Mouse (Mus musculus): ENCODE data around the gene Git2. TPM values are rescaled to one million over a fixed set of nuclear protein-coding genes. Genes with fewer than 3 reads are reported as not detected.

The Git2 gene
- polyA plus RNA-seq, 1 experiment from 2014 or later = 75.1 TPM

GRCm38 (mm10) chr5:114764812-114765735 is 10.2 kb downstream of the Git2 start:
- peak; percentile 35 for DNase-seq (ENCODE audit: low spot score)

- DNase-seq (ENCODE audit: low spot score) = no peak
Measured at GRCm38 (mm10) chr5:114761980-114762379, 13.3 kb downstream of the Git2 start.

- DNase-seq (ENCODE audit: low spot score) = no peak
Measured at GRCm38 (mm10) chr5:114759536-114760090, 15.7 kb downstream of the Git2 start.

GRCm38 (mm10) chr5:114753384-114753783 is 21.9 kb downstream of the Git2 start:
- DNase-seq (ENCODE audit: low spot score) = no peak

GRCm38 (mm10) chr5:114752397-114752796 is 22.9 kb downstream of the Git2 start:
- no peak for DNase-seq (ENCODE audit: low spot score)

- DNase-seq (ENCODE audit: low spot score) = no peak
Measured at GRCm38 (mm10) chr5:114750325-114750724, 25.0 kb downstream of the Git2 start.

GRCm38 (mm10) chr5:114747521-114747920 is 27.8 kb downstream of the Git2 start:
- DNase-seq (ENCODE audit: low spot score) = no peak

GRCm38 (mm10) chr5:114746886-114747285 is 28.4 kb downstream of the Git2 start:
- no peak for DNase-seq (ENCODE audit: low spot score)

GRCm38 (mm10) chr5:114745581-114745980 is 29.7 kb downstream of the Git2 start:
- no peak for DNase-seq (ENCODE audit: low spot score)

- DNase-seq (ENCODE audit: low spot score) = no peak
Measured at GRCm38 (mm10) chr5:114743697-114744090, 31.6 kb downstream of the Git2 start.

GRCm38 (mm10) chr5:114742998-114743696 is 32.2 kb downstream of the Git2 start:
- no peak for DNase-seq (ENCODE audit: low spot score)

GRCm38 (mm10) chr5:114742572-114742971 is 32.7 kb downstream of the Git2 start:
- no peak for DNase-seq (ENCODE audit: low spot score)

GRCm38 (mm10) chr5:114740595-114740994 is 34.7 kb downstream of the Git2 start:
- no peak for DNase-seq (ENCODE audit: low spot score)

GRCm38 (mm10) chr5:114738707-114739241 is 36.5 kb downstream of the Git2 start:
- DNase-seq (ENCODE audit: low spot score) = no peak

- no peak for DNase-seq (ENCODE audit: low spot score)
Measured at GRCm38 (mm10) chr5:114737090-114737887, 38.0 kb downstream of the Git2 start.

- no peak for DNase-seq (ENCODE audit: low spot score)
Measured at GRCm38 (mm10) chr5:114733606-114734005, 41.7 kb downstream of the Git2 start.

GRCm38 (mm10) chr5:114731969-114732368 is 43.3 kb downstream of the Git2 start:
- DNase-seq (ENCODE audit: low spot score) = no peak

GRCm38 (mm10) chr5:114731498-114731897 is 43.8 kb downstream of the Git2 start:
- DNase-seq (ENCODE audit: low spot score) = no peak

GRCm38 (mm10) chr5:114730129-114730528 is 45.2 kb downstream of the Git2 start:
- no peak for DNase-seq (ENCODE audit: low spot score)

GRCm38 (mm10) chr5:114728160-114728559 is 47.2 kb downstream of the Git2 start:
- no peak for DNase-seq (ENCODE audit: low spot score)

- DNase-seq (ENCODE audit: low spot score) = no peak
Measured at GRCm38 (mm10) chr5:114722846-114723245, 52.5 kb downstream of the Git2 start.
